Mouse (Mus musculus) embryonic fibroblast, embryonic 13.5 days (primary cell): ENCODE measurements around the gene Micall2.

Experiments
- CTCF ChIP-seq: IDR thresholded peaks from 2 replicates; pipeline ENCODE4 v1.5.1; 2011; ENCODE audit warnings: mild to moderate bottlenecking, control low read depth, low read length, moderate library complexity, borderline replicate concordance; ENCODE audit not compliant: insufficient read depth
- POLR2A ChIP-seq: IDR thresholded peaks from 2 replicates; pipeline ENCODE4 v1.6.1; 2011; ENCODE audit warnings: low read depth, mild to moderate bottlenecking, control low read depth, low read length, moderate library complexity

GRCm38 (mm10) chr5:139718540-139718939 is 17.6 kb downstream of the Micall2 start:
- TF ChIP-seq CTCF (no peak), POLR2A (no peak)
